ENCODE assay signal across 8 mouse cellular contexts in the genomic region with DNA sequence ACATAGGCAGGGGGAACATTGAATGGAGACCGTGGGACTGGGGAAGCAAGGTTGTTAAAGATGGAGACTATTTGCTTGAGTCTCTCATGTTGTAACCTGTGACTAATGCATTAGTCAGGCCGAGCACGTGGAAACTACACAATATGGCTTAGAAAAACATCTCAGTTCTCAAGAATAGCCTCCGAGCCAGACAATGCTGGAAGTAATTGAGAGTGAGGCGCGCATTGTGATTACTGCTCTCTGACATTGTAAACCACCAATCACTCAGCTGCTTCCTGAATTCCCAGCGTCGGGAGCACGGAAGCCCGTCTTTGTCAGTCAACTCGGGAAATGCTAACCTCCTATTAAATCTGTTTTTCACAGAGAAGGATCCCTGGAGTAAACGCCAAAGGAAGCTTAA. TPM values are rescaled to one million over a fixed set of nuclear protein-coding genes. Genes with fewer than 3 reads are reported as not detected.
DNase-seq lines count a peak whose midpoint lies in the region; ATAC-seq lines count a peak whose summit lies in the region.
"Had no signal": no experiment of that assay in that cellular context is flagged by ENCODE, and none has a peak within 500 bp of the region (broad histone marks: within the 10 kb centered on the region; RNA-seq: fewer than 3 reads in every experiment).

No protein-coding gene starts in this region.

- no peaks in the 10 kb centered on the region for H3K9me3 ChIP-seq in embryonic facial prominence, embryonic 12.5 days

- DNase-seq in retina, postnatal 1 day = peak; percentile 11
- DNase-seq in retina, embryonic 14.5 days (ENCODE audit: low spot score) = no peak
- peak; percentile 42 for DNase-seq in lung, postnatal 10 days
- DNase-seq in frontal cortex, postnatal 10 days (ENCODE audit: low spot score in 2 of 2) = no peak
- no peak for DNase-seq in left cerebral cortex, postnatal 10 days (ENCODE audit: extremely low spot score in 1 of 2, low spot score in 2 of 2)
- no peak for DNase-seq in cerebellum, adult 11 months

- 10% methylated on average over 12 of the region's 12 CpGs for WGBS in embryonic facial prominence, embryonic 12.5 days

- intact Hi-C loops in left cerebral cortex, postnatal 10 days (cut with DNase I) = loop anchor here (10.0 kb wide), 1 partner anchor 467 kb away; no protein-coding TSS in a partner anchor

- H3K36me3 ChIP-seq in embryonic facial prominence, embryonic 12.5 days = no peaks in the 10 kb centered on the region

- H3K27ac ChIP-seq in embryonic facial prominence, embryonic 12.5 days = no peak overlapping the region

- H3K4me3 ChIP-seq in embryonic facial prominence, embryonic 12.5 days = no peak overlapping the region

- H3K4me1 ChIP-seq in embryonic facial prominence, embryonic 12.5 days = peaks cover 5% of the 10 kb centered on the region

- peak overlapping the region; percentile 21 for H3K4me2 ChIP-seq in embryonic facial prominence, embryonic 12.5 days (replicated peaks)

- H3K27me3 ChIP-seq in embryonic facial prominence, embryonic 12.5 days = no peaks in the 10 kb centered on the region

- H3K9ac ChIP-seq in embryonic facial prominence, embryonic 12.5 days = no peak overlapping the region

- peak; percentile 31 for ATAC-seq in embryonic facial prominence, embryonic 12.5 days (ENCODE audit: insufficient number of reproducible peaks, insufficient read depth, low FRiP score, low TSS enrichment)

RNA-seq across cellular contexts. Expression of gene Slc22a16, which starts 48.6 kb away (rescaled TPM):
- polyA plus RNA-seq in embryonic facial prominence, embryonic 12.5 days (2016; fragmentation: Nextera tagmentation; extraction: Ambion mirVana) = not detected in 2 replicates
- total RNA-seq in left cerebral cortex, postnatal 10 days (2021) = not detected
- total RNA-seq: left cerebral cortex, adult 18-20 months had no signal

Comparison
In these comparisons a context has a peak if more than half of its experiments do, and no peak if none do; other contexts are left out.
1. DNase-seq: peak in retina, postnatal 1 day (single experiment) and lung, postnatal 10 days (single experiment); none in retina, embryonic 14.5 days (single experiment), frontal cortex, postnatal 10 days (0 of 2), left cerebral cortex, postnatal 10 days (0 of 2) and cerebellum, adult 11 months (single experiment).